Mouse (Mus musculus): ENCODE data around the gene Galnt12.

The Galnt12 gene

DNA sequence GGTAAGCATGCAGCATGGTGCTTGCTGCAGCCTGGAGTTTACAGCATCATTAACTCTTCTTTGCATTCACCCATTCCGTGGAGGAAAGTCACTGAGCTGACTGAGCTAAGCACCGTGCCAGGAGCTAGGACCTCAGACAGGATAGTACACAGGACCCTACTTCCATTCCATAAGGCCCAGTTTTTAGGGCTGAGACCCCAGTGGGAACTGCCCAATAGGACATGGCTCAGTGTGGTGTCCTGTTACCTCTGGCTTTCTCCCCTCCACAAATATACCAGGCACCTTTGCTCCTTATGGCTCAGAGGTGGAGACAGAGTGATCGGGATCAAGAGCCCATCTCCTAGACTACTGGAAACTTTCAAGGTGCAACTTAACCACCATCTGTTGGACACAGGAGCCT is 59.1 kb downstream of the Galnt12 start:
- DNase-seq (ENCODE audit: low read depth, low spot score): no peak

DNA sequence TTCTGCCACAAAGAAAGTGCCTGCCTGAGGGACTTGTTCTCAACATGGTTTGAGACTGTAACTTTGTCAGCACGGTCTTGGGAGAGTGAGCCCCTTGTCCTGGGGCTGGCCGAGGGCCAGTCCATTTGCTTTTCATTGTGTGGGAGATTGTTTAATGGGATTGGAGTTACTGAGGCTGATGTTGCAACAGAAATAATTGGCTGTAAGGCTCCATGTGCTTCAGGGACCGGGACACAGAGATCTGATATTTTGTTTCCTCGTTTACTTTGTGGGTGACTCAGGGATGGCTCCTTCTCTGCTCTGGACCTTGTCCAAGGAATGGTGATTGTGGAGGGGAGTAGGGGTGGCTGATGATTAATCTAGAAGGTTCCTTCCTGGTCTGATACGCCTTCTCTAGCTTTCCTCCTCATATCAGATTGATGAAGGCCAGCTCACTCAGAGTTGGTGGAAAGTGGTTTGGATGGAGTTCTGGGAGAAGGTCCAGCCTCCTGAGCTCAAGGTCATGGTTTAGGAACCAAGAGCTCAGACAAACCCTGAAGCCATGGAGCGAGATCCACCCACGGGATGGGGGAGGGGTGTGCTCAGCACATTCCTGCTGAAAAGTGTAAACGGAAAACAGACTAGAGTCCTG is 60.0 kb downstream of the Galnt12 start:
- DNase-seq (ENCODE audit: low read depth, low spot score): no peak

DNA sequence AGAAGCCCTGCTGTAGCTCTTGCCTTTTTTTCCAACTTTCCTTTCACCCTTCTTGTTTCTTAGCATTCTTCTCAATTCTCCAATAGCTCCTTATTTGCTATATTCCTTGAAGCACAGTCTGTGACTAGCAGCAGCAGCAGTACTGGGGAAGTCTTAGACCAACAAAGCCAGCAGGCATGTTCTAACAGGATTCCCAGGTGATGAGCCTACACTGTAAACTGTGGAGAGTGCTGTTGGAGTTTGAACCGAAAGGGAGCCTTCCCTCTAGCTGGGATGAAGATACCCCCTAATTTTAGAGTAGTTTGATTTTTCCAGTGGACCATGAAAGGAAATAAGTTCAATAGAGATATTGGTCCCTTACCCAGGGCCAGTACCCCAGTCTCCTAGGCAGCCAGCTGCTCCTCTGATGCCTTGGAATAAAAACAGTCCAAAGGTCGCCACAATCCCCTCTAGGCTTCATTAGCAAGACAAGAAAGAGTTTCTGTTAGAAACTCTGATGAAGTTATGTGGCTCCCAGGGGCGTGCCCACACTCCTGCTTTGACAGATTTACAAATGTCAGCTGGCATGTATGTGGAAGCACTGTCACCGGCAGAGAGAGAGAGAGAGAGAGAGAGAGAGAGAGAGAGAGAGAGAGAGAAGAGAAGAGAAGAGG is 69.5 kb downstream of the Galnt12 start:
- DNase-seq (ENCODE audit: low read depth, low spot score): no peak

DNA sequence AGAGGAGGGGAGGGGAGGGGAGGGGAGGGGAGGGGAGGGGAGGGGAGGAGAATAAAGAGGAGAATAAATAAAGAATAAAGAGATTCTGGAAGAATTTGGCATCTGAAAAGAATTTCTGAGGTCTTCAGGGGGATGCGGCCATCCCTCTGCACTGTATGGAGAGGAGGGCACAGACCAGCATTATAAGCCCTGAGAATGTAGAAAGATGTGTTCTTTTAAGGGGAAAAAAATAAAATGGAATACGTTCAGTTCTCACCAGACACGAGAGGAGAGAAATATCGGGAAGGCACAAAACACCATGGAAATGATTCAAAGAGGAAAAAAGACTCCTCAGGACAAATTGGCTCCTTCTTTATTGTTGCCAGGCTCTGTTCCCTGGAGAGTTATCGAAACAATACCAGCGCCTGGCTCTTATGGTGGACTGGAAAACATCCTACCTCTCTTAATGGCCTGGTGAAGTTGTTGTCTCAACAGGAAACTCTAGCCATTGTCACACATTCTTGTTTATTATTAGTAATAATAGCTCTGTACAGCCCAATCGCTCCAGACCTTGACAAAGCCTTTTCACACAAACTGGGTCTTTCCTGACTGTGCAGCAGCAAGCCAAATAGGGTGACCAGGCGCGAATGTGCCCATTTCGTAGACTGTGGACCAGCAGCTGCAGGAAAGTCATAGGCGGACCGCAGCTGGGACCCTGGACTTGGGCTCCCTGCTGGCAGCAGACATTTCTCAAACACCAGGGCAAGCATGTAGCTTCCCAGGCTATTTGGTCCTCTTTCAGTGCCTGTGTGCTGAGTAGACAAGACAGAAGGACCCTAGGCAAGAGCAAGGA is 70.3 kb downstream of the Galnt12 start:
- no peak for DNase-seq (ENCODE audit: low read depth, low spot score)

DNA sequence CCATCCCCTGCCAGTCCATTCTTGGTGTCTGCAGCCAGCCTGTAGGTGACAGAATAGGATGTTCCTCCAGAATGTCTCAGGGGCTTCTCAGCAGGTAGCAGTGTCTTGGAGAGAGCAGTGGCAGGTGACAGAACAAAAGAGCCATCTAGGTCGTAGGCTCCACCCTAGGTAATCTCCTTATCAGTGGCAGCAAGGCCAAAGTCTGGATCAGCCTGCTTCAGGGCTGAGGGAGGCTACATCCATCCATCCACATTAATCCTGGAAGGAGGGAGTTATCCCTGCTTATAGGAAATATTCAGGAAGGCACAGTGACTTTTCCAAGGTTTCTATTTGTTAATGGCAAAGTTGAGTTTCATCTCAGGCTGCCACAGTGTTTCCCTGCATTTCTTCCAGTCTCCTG is 80.6 kb downstream of the Galnt12 start:
- no peak for DNase-seq (ENCODE audit: low read depth, low spot score)

Measured in c-Kit-negative CD71-positive TER-119-positive erythroid progenitor cells, embryonic 14.5 days (primary cell).